Mouse (Mus musculus) induced T-regulatory cell, adult 2 months (primary cell): ENCODE measurements around the gene Inpp4a.

Source experiments
- DNase-seq: peaks from one replicate; pipeline ENCODE4 v3.0.0-alpha.2; 2012; ENCODE audit warnings: low read depth

Inpp4a gene

DNA sequence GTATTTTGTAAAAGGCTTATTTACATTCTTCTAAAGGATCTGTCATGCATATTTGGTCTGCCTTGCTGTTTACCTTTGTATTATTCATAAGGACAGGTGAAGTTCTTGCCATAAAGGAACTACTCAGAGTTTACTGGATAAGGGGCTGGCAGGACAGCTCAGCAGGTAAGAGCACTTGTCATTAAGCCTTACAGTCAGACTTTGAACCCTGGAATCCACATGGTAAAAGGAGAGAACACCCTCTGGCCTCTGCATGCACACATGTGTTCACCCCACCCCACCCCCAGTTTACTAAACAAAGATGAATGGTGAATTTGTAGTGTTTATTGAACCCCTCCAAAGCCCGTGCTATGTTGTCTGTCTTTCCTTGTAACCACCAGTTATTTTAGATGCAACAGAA is 115.7 kb downstream of the Inpp4a start:
- no peak for DNase-seq

DNA sequence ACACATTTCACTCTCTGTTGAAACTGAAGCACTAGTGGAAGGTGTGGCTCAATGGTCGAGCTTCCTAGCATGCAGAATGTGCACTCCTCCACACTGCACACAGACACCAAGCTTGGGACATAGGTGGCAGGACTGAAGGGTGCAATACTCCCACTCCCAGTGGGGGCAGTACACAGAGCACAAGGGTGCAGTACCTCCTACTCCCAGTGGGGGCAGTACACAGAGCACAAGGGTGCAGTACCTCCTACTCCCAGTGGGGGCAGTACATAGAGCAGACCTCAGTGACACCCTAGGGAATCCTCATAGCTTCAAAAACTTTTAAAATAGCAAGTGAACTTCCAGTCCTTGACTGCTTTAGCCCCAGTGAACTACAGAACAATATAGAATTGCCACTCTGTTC is 119.8 kb downstream of the Inpp4a start:
- peak; percentile 80 for DNase-seq

DNA sequence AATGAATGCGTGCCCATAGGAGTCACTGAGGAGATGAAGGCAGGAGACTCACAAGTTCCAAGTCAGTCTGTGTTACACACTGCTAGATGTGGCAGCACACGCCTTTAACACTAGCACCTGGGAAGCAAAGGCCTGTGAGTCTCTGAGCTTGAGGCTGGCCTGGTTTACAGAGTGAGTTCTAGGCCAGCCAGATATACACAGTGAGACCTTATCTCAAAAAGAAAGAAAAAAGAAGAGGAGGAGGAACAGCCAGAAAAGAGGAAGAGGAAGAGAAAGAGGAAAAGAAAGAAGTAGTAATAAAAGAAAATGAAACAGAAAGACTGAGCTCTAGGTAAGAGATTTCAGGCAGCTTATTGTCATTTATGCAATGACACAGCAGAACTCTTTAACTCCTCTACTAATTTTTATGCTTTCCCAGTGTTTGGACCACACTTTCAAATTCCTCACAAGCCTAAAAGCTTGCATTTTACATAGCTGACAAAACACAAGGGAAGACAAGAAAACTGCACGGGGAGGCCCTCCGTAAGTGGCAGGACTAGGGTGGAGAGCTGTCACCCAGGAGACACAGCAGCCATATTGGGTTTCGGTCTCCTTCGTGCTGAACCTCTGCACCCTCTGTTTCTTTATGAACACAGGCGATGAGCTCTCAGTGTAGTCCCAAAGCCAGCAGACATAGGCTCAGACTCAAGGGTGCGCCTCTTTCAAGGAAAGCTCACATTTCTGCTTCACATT is 127.6 kb downstream of the Inpp4a start:
- no peak for DNase-seq

- DNase-seq: peak; percentile 19
Observed at GRCm38 (mm10) chr1:37428911-37429310, 129.2 kb downstream of the Inpp4a start.

- peak; percentile 98 for DNase-seq
Observed at GRCm38 (mm10) chr1:37429366-37430296, 130.0 kb downstream of the Inpp4a start, which contains the start of the genes Coa5 and Unc50. Coa5 (minus strand) TSS chr1:37430103. Unc50 (plus strand) TSS chr1:37430139.

DNA sequence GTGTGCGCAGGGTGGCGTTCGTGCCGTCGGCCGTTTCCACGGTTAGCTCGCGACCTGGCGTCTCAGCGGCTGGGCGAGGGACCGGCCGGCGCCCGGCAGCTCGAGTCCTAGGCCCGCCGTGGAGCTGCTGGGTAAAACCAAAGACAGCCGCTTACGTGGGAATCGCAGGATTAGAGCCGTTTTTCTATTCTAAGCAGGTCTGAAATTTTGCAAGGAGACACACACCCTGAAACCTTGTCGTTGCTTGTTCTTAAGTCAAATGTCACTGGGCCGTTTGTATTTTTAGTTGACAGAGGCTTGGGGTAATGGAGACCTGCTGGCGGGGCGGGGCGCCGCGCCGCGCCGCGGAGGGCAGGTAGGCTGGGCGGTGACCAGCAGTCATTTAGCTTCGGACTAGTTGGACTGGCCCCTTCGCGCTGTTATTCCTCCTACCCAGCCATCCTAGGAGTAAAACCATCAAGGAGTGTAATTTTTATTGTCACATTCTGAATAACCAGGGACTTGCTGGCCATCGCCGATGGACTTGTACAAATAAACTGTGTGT is 130.7 kb downstream of the Inpp4a start:
- no peak for DNase-seq

- DNase-seq: no peak
Observed at GRCm38 (mm10) chr1:37436419-37436818, 136.8 kb downstream of the Inpp4a start.

DNA sequence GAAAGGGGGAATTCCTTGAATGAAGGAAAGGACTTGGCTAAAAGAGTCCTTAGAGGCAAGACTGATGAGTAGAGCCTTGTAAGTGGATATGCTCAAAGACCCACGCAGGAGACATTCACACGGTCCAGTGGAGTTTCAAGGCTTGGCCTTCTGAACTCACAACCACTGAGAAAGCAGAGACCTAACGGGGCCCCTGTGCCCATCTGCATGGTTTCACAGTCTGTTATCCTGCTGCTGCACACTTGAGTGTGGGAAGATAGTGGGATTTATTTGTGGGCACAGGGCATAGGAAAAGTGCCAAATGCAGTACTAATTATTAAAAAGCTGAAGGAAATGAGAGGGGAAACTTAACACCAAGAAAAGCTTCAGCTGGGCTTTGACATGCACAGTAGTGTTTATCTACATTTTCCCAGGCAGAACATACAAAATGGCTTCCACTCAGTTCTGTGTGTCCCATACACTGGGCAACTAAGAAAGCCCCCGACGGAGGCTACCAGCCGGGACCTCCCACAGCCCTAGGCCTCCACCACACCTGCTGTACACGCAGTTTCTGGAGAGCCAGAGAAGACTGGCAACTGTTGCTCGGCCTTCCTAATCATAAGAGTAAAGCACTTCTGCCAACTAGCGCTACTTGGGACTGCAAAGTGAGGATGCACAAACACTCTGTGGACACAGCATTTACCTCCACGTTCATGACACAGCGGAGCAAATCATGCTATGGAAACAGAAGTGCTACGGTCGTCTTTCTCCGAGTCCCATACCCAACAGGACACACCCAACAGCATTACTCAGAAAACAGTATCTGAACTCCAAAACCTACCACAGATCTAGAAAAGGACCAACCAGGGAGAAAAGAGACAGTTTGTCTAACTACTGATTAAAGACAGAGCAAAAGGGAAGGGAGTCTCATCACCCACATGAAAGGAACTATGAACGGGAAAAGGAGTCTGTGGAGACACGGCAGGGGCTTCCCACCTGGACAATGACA is 143.5 kb downstream of the Inpp4a start:
- no peak for DNase-seq

- peak; percentile 76 for DNase-seq
Observed at GRCm38 (mm10) chr1:37448361-37449095, 148.9 kb downstream of the Inpp4a start.

DNA sequence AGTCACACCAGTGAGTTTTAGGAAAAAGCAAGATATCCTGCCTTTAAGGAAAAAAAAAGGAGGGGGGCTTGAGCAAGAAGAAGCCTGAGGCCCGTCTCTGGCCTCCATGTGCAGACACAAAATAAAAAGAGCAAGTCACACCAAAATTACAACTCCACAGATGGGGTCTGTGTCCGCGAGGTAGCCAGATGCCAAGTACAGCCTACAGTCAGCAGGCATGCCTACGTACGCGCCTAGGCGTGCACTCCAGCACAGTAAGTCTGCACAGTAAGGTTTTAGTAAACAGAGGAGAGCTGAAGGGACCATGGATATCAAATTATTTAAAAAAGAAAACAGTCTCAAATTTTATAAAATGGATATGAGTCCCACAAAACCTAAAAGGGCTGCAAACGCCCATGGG is 151.6 kb downstream of the Inpp4a start:
- no peak for DNase-seq

- peak; percentile 18 for DNase-seq
Observed at GRCm38 (mm10) chr1:37457546-37457945, 157.9 kb downstream of the Inpp4a start.
